Mouse (Mus musculus) naive thymus-derived CD4-positive, alpha-beta T cell, adult 5 months (primary cell): ENCODE data around the gene Tex2. TPM values are rescaled to one million over a fixed set of nuclear protein-coding genes. Genes with fewer than 3 reads are reported as not detected.

ENCODE experiments used
- polyA plus RNA-seq: library from polyadenylated mRNA; unstranded; fragments of 100-300 nt; shearing (Covaris generic); gene quantifications from one replicate; pipeline ENCODE4 v1.2.1, GENCODE M21; 2017

Tex2 gene
- polyA plus RNA-seq = 88.4 TPM

DNA sequence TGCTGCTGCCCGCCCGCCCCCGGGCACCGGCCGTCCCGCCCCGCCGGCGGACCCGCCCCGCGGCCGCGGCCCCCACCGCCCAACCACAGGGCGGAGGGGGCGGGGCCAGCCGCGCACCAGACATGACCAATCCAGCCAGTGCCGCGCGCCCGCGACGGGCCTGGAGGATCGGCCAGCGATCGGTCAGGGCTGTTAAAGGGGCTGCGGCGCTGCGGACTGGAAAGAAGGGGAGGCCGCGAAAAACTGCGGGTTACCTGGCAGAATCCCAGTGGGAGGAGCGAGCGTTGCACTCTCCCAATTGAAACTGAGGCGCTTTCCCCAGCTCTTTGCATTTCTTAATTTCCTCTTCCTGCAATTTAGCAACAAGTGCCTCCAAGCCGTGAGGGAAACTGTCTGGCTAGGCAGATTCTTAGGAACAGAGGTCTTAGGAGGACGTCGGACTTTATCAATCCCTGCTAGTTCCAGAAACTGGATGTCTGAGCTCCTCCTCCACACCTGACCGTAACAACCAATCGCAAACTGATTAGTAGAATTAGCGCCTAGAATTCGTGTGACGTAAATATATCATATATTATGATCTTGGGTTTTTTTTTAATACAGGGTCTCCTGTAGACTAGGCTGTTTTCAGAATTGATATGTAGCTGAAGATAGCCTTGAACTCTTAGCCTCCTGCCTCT, at the start of gene Tex2:
Tex2 (minus strand) TSS at position 463 of the 677 bp plus-strand sequence.

DNA sequence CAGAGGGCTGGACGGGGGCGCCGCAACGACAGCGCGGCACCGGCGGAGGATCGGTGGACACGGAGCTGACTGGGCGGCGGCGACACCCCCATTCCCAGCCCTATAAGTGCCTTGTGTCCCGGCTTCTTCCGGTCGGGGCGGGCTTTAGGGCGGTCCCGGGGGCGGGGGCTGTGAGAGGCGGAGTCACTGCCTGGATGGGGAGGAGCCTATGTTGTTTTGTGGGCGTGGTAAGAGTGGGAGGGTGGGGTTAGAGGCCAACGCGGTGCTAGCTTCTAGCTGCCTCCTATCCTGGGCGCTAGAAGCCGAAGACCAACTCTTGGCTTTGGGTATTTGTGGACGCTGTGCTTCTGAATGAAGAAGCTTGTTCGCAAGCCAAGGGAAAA, 125.5 kb downstream of the Tex2 start, which contains the start of gene Ern1:
Ern1 (minus strand) TSS at position 120 of the 383 bp plus-strand sequence.

Other genes starting within 250 kb of the Tex2 start
- gene Prr29, start 248.0 kb downstream of the Tex2 start, polyA plus RNA-seq = not detected
- gene Icam2, start 225.3 kb downstream of the Tex2 start, polyA plus RNA-seq = 112 TPM
- 8.2 TPM for gene Ern1, start 125.6 kb downstream of the Tex2 start, polyA plus RNA-seq
- gene Pecam1, start 137.2 kb upstream of the Tex2 start, polyA plus RNA-seq = 179 TPM
- gene Milr1, start 137.8 kb upstream of the Tex2 start, polyA plus RNA-seq = 8.7 TPM
- 145 TPM for gene Polg2, start 166.1 kb upstream of the Tex2 start, polyA plus RNA-seq
- 1,164 TPM for gene Ddx5, start 175.8 kb upstream of the Tex2 start, polyA plus RNA-seq
- 38.8 TPM for gene Cep95, start 175.8 kb upstream of the Tex2 start, polyA plus RNA-seq